Mouse (Mus musculus) forebrain, embryonic 11.5 days (tissue): ENCODE measurements around the gene Zfp217. TPM values are rescaled to one million over a fixed set of nuclear protein-coding genes. Genes with fewer than 3 reads are reported as not detected.
A peak's percentile ranks its signal among the peaks of the same experiment; 100 is the strongest.

Experiments used
- ATAC-seq: fragments of 200-750 bp; cut with Nextera tagmentation; replicated peaks from 2 replicates; pipeline ENCODE4 v1.8.0; 2017; ENCODE audit warnings: moderate TSS enrichment; ENCODE audit not compliant: low FRiP score
- DNase-seq: peaks from one replicate; pipeline ENCODE4 v3.0.0-alpha.2; 2017; ENCODE audit warnings: low spot score
- H3K27ac ChIP-seq: fragments of 300-500 bp; sonication (generic); 2 replicates; pipeline ENCODE4 v1.5.1; 2014; ENCODE audit warnings: low read depth, low read length
- H3K27me3 ChIP-seq: fragments of 300-500 bp; sonication (generic); 2 replicates; pipeline ENCODE4 v1.6.1; 2014; ENCODE audit warnings: mild to moderate bottlenecking, low read length, mixed read lengths; ENCODE audit not compliant: control insufficient read depth, insufficient read depth
- H3K36me3 ChIP-seq: fragments of 300-500 bp; sonication (generic); 2 replicates; pipeline ENCODE4 v1.6.1; 2014; ENCODE audit warnings: mild to moderate bottlenecking, low read length, moderate library complexity, mixed read lengths; ENCODE audit not compliant: control insufficient read depth, insufficient read depth
- H3K4me1 ChIP-seq: fragments of 300-500 bp; sonication (generic); replicated peaks from 2 replicates; pipeline ENCODE4 v1.6.1; 2014; ENCODE audit warnings: low read length, mixed read lengths; ENCODE audit not compliant: control insufficient read depth, insufficient read depth
- H3K4me2 ChIP-seq: fragments of 300-500 bp; sonication (generic); 2 replicates; pipeline ENCODE4 v1.6.1; 2014; ENCODE audit warnings: low read depth, mild to moderate bottlenecking, low read length, moderate library complexity, mixed read lengths; ENCODE audit not compliant: severe bottlenecking
- H3K4me3 ChIP-seq: fragments of 300-500 bp; sonication (generic); 2 replicates; pipeline ENCODE4 v1.5.1; 2014; ENCODE audit warnings: low read depth, low read length
- H3K9ac ChIP-seq: fragments of 300-500 bp; sonication (generic); 2 replicates; pipeline ENCODE4 v1.6.1; 2014; ENCODE audit warnings: low read length
- H3K9me3 ChIP-seq: fragments of 300-500 bp; sonication (generic); 2 replicates; pipeline ENCODE4 v1.6.1; 2016; ENCODE audit warnings: low read length, mixed read lengths; ENCODE audit not compliant: control insufficient read depth
- WGBS: fragments of 180-500 bp; shearing (Covaris S2); extraction: QIAGEN DNeasy Blood & Tissue Kit; methylation state at CpG from one replicate; pipeline ENCODE4 v1.1.7; 2014; 5-methylcytosine and 5-hydroxymethylcytosine counted together
- polyA plus RNA-seq: library from polyadenylated mRNA; unstranded; fragments of >200 nt; fragmentation: Nextera tagmentation; extraction: Ambion mirVana; gene quantifications from 2 replicates; pipeline ENCODE4 v1.2.1, GENCODE M21; 2014

The Zfp217 gene
- polyA plus RNA-seq, 1 experiment from 2014 or later = 3.8 TPM

DNA sequence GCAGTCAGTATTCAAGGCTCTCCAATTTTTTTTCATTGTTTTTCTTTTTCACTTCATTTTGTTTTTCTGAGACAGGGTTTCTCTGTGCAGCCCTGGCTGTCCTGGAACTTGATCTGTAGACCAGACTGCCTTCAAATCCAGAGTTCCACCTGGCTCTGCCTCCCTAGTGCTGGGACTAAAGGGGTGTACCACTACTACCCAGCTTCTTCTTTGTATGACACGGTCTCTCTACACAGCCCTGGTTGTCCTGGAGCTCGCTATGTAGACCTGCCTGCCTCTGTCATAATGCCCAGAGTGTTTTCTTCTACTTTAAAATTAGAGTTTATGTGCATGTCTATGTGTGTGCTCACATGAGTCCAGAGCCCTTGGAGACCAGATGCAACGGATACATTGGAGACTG is 27.3 kb upstream of the Zfp217 start:
- H3K27me3 ChIP-seq = no peaks in the 10 kb centered on the region
- no peaks in the 10 kb centered on the region for H3K36me3 ChIP-seq
- H3K9me3 ChIP-seq = no peaks in the 10 kb centered on the region
- no peak overlapping the region for H3K27ac ChIP-seq
- no peak overlapping the region for H3K4me3 ChIP-seq
- WGBS = 80% methylated on average over 3 of the region's 3 CpGs
- no peak overlapping the region for H3K4me2 ChIP-seq
- DNase-seq (no peak), ATAC-seq (no peak)
- H3K4me1 ChIP-seq = peaks cover 6% of the 10 kb centered on the region; the same call in 1 of the 2 replicates
- H3K9ac ChIP-seq = no peak overlapping the region

DNA sequence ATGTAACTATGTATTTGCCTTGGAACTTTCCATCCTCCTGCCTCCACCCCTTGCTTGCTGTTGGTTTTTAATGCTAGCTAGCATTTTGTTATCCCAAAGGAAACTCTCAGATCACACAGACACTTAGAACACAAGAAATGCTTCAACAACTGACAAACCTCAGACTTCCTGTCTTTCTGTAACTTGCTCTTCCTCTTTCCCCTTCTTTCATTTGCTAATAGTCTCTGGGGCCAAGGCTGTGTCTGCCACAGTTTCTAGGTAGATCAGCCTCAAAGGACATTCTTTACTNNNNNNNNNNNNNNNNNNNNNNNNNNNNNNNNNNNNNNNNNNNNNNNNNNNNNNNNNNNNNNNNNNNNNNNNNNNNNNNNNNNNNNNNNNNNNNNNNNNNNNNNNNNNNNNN is 21.2 kb upstream of the Zfp217 start:
- Histone ChIP-seq H3K36me3 (no peaks in the 10 kb centered on the region), H3K27ac (no peak overlapping the region), H3K9ac (no peak overlapping the region), H3K4me3 (no peak overlapping the region), H3K4me1 (no peaks in the 10 kb centered on the region), H3K27me3 (no peaks in the 10 kb centered on the region), H3K4me2 (no peak overlapping the region), H3K9me3 (no peaks in the 10 kb centered on the region)
- no peak for ATAC-seq
- no peak for DNase-seq

DNA sequence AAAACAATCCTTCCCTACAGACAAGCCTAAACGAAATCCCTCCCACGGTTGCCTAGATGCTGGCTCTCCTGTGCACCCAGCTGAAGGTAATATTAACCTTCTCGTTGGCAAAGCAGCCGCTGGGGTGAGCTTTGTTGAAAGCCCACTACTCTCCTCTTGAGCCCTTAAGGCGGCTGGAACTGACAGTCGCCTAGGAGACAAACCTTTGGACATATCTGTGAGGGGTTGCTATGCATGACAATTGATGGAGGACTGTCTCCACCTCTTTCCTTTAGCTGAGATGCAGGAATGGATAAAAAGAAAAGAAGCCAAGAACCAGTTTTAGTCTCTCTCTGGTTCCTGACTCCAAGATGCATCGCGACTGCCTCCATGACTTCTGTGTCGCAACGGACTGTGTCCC is 17.7 kb upstream of the Zfp217 start:
- Histone ChIP-seq H3K36me3 (no peaks in the 10 kb centered on the region), H3K27me3 (no peaks in the 10 kb centered on the region), H3K4me3 (no peak overlapping the region), H3K9me3 (no peaks in the 10 kb centered on the region), H3K27ac (no peak overlapping the region), H3K4me1 (no peaks in the 10 kb centered on the region), H3K4me2 (no peak overlapping the region), H3K9ac (no peak overlapping the region)
- no peak for DNase-seq
- no peak for ATAC-seq
- 76% methylated on average over 10 of the region's 10 CpGs for WGBS

DNA sequence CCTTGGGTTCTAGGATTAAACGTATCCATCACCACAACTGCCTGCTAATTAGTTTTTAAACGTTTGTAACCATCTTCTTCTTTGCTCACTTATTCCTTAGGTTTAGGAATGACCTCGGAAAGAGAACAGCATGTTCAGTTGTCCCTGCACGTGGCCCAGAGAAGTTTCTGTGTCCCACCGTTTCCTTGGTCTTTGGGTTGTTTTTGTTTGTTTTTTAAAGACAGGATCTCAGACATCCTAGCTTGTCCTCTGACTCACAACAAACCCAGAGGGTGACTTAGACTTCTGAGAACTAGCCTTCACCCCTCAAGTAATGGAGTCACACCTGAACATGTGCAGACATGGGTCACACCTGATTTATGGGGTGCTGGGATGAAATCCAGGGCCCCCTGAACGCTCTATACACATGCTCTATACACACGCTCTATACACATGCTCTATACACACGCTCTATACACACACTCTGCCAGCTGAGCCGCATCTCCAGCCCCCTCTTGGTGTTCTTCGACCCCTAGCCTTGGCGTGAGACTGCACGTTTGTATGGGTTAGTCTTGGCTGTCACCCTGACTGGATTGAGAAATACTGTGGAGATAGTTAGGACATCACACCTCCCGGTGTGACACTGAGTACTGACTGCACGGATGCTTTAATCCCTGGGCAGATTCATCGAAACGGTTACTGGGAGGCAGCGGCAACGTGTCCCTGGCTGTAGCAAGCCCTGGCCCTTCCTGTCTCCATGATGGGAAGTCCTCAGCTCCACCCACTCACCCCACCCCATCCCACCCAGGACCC is 16.0 kb upstream of the Zfp217 start:
- H3K36me3 ChIP-seq = no peaks in the 10 kb centered on the region
- H3K27ac ChIP-seq = no peak overlapping the region
- H3K4me2 ChIP-seq = no peak overlapping the region
- H3K9me3 ChIP-seq = no peaks in the 10 kb centered on the region
- DNase-seq (no peak), ATAC-seq (no peak)
- 0 out of 2 replicates have a peak, but pooled peaks cover 3% of the 10 kb centered on the region for H3K4me1 ChIP-seq
- H3K9ac ChIP-seq = no peak overlapping the region
- H3K27me3 ChIP-seq = no peaks in the 10 kb centered on the region
- WGBS = 84% methylated on average over 18 of the region's 18 CpGs
- H3K4me3 ChIP-seq = no peak overlapping the region

DNA sequence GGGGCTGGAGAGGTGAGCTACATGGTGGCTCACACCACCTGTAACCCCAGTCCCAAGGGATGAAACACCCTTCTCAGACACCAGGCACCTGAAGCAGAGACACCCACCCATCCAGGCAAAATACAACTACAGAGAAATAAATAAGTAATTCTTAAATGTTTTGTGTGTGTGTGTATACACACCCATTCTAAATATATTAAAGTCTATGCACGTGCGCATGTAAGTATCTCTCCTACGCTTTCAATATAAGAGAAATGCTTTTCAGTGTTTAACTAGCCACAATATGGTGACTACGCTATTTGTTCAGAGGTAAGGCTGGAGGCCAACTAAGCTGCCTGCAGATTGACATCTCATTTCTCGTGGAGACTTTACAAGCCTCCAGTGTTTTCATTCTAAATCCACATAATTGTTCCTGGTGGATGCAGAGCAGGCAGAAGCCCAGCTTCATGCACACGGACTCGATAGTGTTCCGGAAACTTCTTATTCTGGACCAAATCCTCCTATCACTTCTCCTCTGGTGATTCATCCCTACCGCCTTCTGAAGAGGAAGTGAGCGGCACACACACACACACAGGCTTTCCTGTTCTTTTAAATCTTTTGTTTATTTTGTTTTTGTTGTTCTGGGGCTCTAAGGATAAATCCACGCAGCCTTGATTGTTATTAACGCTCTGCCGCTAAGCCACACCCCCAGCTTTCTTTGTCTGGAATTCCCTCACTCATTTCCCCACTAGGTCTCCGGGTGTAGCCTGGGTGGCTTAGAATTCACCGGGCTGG is 12.1 kb upstream of the Zfp217 start:
- Histone ChIP-seq H3K9me3 (no peaks in the 10 kb centered on the region), H3K27me3 (no peaks in the 10 kb centered on the region), H3K36me3 (no peaks in the 10 kb centered on the region), H3K4me3 (no peak overlapping the region), H3K4me1 (0 out of 2 replicates have a peak, but pooled peaks cover 3% of the 10 kb centered on the region), H3K4me2 (no peak overlapping the region), H3K27ac (no peak overlapping the region), H3K9ac (0 out of 2 replicates have a peak overlapping the region, but pooled peaks have one; percentile 17)
- ATAC-seq (no peak), DNase-seq (peak; percentile 53)
- 48% methylated on average over 15 of the region's 15 CpGs for WGBS

DNA sequence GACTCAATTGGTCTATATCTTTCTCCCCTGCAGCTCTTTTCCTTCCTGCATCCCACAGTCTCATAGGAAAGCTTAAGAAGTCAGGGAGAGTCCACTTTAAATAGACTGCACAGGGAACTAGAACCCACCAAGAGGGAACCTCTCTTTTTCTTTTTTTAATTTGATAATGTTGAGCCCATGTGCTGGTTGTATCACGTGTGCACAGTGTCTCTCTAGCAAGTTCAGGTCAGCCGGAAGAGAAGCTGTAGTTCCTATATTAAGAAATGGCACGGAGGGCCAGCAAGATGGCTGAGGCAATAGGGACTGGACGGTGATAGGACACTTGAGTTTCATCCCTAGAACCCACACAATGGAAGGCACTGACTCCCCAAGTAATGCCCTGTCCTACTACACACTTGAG is 11.1 kb upstream of the Zfp217 start:
- H3K36me3 ChIP-seq = no peaks in the 10 kb centered on the region
- 0 out of 2 replicates have a peak, but pooled peaks cover 3% of the 10 kb centered on the region for H3K4me1 ChIP-seq
- no peak overlapping the region for H3K9ac ChIP-seq
- H3K27ac ChIP-seq = no peak overlapping the region
- no peaks in the 10 kb centered on the region for H3K9me3 ChIP-seq
- no peaks in the 10 kb centered on the region for H3K27me3 ChIP-seq
- WGBS = 87% methylated on average over 4 of the region's 4 CpGs
- ATAC-seq = no peak
- no peak overlapping the region for H3K4me2 ChIP-seq
- DNase-seq = no peak
- H3K4me3 ChIP-seq = no peak overlapping the region

DNA sequence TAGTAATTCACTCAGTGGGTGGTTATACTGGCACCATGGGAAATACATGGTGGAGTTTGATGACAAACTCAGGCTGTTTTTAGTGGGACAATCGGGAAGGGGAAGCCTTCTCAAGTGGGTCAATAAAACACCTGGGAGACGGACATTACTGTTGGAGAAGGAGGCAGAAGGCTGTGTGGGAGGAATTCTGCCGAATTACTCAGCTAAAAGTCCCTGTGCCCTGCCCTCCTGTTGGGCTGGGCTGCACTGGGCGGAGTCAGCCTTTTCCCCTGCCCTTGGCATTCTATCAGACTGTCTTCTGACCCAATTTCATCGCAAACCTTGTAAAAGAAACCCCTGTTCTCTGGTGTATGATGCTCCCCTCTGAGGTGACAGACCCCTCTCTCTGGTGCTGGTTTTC is 10.3 kb upstream of the Zfp217 start:
- 51% methylated on average over 5 of the region's 5 CpGs for WGBS
- no peak for DNase-seq
- no peak overlapping the region for H3K27ac ChIP-seq
- H3K4me2 ChIP-seq = no peak overlapping the region
- H3K4me1 ChIP-seq = peaks cover 8% of the 10 kb centered on the region; the same call in 1 of the 2 replicates
- no peak overlapping the region for H3K4me3 ChIP-seq
- ATAC-seq = no peak
- H3K9ac ChIP-seq = no peak overlapping the region
- no peaks in the 10 kb centered on the region for H3K9me3 ChIP-seq
- H3K27me3 ChIP-seq = no peaks in the 10 kb centered on the region; the same call in 1 of the 2 replicates
- H3K36me3 ChIP-seq = no peaks in the 10 kb centered on the region

DNA sequence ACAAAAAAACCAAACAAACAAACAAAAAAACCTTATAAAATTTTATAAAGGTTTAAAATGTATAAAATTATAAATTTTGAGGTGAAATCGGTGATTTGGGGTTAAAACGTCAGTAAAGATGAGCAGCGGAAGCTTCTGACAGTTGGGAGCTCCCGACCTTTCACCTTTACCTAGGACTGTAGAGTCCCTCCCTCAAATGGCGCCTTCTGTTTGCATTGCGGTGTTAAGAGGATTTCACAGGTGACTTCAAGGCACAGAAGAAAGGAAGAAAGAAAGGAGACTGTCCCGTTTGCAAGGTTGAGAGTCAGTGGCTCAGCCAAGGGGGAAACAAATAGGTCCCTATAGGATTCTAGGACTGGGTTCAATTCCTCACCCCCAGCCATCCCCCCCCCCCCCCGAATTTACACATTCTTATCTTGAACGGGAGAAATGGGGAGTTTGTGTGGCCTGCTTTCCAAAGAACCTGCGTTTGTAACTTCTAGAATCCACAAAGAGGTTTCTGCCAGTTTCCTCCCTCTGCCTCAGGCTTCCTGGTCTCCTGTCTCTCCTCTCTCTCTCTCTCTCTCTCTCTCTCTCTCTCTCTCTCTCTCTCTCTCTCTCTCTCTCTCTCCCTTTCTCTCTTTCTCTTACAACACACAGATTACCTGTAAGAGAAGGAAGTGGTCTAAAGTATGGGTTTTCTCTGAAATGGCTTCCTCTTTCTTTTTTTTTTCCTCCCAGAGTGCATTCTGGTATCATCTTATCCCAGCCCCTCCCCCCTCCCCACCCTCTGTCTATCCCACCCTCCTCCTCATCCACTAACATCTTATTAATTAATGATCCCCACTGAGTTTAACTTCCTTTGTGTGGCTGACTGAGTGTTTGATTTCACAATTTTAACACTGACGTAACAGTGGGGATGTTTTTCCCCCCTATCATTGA is 9.6 kb upstream of the Zfp217 start:
- DNase-seq (no peak), ATAC-seq (no peak)
- Histone ChIP-seq H3K9me3 (no peaks in the 10 kb centered on the region), H3K4me1 (peaks cover 9% of the 10 kb centered on the region; the same call in 1 of the 2 replicates), H3K4me3 (no peak overlapping the region), H3K27ac (no peak overlapping the region), H3K9ac (no peak overlapping the region), H3K36me3 (no peaks in the 10 kb centered on the region), H3K4me2 (no peak overlapping the region), H3K27me3 (no peaks in the 10 kb centered on the region; the same call in 1 of the 2 replicates)
- WGBS = 45% methylated on average over 11 of the region's 11 CpGs
